Mouse (Mus musculus) cerebellum, adult 11 months (tissue): ENCODE measurements around the gene Edil3.

ENCODE experiments used
- DNase-seq: peaks from one replicate; pipeline ENCODE4 v3.0.0; 2022

Gene Edil3

DNA sequence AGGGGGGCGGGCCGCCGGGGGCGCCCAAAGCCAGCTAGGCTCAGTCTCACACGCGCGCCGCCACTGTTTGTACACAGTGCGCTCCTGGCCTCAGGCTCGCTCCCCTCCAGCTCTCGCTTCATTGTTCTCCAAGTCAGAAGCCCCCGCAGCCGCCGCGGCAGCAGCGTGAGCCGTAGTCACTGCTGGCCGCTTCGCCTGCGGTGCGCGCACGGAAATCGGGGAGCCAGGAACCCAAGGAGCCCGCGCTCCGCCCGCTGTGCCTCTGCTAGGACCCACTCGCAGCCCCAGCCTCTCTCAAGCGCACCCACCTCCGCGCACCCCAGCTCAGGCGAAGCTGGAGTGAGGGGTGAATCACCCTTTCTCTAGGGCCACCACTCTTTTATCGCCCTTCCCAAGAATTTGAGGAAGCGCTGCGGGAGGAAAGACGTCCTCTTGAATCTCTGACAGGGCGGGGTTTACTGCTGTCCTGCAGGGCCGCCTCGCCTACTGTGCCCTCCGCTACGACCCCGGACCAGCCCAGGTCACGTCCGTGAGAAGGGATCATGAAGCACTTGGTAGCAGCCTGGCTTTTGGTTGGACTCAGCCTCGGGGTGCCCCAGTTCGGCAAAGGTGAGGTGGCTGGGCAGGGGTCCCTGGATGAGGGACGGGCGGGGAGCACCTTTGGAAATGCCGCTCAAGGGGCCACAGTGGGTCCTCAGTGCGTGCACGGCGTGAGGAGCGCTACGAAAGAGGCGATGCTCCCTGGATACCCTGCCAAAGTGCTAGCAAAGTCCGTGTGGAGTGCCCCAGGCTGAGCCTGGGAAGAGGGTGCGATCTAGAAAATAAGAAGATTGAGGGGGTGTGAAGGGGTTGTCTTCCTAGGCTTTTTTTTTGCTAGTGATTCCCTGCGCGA, at the start of gene Edil3:
Gene Edil3 (plus strand): TSS at position 33 of the 892 bp plus-strand sequence.
- DNase-seq: no peak

DNA sequence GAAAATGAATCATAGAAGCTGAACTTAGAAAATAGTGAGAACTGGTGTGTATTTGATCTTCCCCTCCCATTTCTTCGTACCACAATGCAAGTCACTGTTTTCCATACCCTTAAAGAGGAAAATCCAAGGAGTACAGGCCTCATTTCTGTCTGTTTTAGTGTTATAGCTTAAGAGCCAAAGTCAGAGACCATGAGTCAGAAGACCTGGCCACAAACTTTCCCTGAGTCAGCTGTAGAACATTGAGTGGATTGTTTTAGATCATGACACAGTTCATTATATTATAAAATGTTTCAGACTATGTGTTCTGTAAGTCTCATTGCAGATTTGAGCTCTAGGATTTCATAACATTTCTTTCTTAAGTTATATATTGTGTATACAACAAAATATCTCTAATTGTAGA, 22.1 kb upstream of the Edil3 start:
- DNase-seq: no peak

DNA sequence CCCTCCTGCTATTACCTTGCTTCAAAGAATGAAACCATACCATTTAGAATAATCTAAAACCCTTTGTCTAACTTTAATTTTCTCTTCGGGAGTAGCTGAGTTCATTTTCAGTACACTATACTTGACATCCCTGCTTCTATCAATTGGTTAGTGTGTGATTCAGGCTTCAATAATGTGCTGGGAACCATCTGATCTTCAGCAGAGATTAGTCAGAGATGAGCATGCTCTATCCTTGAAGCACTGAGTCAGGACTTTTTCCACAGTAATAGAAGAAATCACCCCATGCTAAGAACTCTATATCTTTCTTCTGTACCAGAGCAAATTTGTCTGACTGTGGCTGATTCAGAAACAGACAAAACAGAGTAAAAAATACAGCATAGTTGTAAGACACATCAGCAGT, 20.3 kb upstream of the Edil3 start:
- no peak for DNase-seq

GRCm38 (mm10) chr13:88805838-88806237, 15.4 kb upstream of the Edil3 start:
- DNase-seq: no peak

GRCm38 (mm10) chr13:88806269-88806668, 15.0 kb upstream of the Edil3 start:
- DNase-seq: no peak

- DNase-seq: no peak
These were observed 11.2 kb upstream of the Edil3 start for GRCm38 (mm10) chr13:88810097-88810496.

DNA sequence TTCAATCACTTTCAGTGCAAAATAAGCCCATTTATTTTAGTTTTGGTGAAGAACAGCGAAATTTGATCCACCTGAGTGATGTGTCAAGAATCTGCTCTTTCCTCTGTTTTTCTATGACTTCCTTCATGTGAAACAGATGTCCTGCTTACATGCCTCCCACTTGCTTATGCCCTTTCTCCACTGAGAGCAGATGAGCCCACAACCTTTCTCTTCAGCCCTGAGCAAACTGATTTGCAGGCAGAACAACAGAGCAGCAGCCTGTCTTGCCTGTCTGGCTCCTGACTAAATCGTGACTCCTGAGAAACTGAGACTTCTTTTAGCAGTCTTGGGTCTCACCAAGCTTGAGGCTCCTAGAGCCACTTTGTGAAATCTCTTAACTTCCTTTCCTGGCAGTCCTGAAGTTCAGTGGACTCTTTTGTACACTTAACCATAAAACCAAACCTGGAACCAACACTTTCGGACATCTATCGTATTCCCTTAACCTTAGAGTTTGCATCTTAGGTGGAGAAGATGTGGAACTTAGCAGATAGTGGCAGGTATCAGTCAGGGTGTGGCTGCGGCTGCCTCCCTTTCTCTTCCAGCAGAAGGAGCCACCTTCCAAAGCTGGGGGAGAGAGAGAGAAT, 475 bp upstream of the Edil3 start:
- no peak for DNase-seq

GRCm38 (mm10) chr13:88822332-88822895, 1.1 kb downstream of the Edil3 start:
- no peak for DNase-seq

DNA sequence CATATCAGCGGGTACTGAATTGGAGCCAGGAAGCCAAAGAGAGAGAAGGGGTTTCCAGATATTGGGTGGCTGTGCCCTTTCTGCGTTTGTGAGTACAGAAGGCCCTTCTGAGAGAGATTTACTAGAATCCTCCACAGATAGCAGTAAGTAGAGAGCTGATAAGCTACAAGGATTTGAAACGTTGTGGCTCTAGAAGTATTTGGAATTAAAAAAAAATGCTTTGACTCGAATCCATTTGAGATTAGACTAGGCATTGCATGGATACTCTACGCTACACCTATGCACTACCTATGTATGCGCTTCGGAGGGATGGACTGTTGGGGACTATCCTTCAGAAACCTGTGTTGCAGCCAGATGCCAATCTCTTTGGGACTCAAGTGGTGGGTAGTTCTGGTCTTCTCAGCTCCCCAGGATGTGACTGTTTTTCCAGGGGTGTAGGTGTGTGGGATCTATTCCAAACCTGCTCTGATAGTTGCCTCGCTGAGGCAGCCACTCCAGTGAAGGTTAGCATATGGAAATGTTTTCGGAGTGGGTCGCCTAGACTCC, 1.8 kb downstream of the Edil3 start:
- no peak for DNase-seq

DNA sequence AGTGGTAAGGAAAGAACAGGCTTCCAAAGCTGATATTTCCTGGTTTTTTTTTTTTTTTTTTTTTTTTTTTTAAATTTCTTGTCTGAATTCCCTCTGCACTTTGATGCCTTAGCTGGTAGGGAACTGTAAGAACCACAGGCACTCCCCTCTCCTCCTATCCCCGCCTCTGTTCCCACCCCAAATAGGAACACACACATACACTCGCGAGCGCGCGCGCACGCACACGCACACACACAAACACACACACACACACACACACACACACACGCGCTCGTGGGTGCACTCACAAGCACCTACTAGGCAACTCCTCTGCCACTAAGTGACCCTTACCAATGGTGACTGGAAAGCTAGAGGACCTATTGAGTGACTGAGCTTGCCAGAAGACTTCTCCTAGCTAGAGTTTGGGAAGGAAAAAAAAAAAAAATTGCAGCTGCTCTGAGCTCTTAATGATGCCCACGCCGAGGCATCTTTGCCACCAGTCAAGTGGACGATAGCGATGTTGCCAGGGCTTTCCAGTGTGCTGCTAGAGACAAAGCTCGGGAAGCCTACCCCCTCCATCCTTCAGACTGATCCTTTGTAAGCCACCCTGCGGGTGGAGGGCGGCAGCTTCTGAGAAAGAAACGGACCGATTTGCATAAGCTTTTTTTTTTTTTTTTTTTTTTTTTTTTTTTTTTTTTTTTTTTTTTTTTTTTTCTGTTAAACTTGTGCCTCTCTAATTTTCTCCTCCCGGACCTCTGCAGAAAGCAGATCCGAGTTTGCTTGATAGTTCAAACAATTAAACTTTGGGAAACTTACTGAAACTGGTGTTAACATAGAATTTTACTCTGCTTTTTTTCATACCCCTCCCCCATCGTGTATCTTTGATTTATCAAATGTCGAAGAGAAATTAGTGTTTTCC, 2.5 kb downstream of the Edil3 start:
- no peak for DNase-seq

GRCm38 (mm10) chr13:88824441-88824840, 3.2 kb downstream of the Edil3 start:
- DNase-seq: no peak

DNA sequence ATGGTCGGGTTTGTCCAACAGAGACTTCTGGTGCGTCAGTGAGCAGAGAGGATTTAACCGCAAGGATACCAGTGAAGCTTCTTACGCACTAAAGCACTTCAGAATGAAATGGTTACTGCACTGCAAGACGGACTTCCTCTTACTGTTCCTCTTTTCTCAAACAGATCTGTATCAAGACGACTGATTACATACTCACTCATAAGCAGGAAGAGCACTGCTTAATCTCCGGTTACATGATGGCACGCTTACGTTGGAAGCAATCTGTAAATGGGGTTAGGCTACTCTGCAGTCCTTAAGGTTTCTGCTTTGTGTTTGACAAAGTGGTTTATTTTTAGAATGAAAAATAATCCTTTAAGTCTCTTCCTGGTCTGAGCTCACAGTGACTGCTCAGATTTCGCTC, 7.1 kb downstream of the Edil3 start:
- no peak for DNase-seq

DNA sequence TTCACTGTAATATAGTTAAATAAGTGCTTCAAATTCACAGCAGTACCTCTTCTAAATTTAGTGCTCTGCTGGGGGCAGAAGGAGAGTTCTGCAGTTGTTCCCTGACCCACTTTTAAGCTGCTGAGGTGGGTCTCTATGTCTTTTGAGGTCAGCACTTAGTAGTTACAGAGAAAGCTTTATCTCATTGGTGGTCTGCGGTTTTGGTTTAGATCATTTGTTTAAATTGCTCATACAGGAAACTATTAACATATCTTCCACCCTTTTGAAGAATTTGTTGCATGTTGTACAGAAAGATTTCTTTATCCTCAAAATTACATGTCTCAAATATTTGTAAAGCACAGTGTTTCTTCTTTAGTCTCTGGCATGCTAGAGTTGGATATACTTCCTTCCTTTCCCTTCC, 12.5 kb downstream of the Edil3 start:
- DNase-seq: no peak

GRCm38 (mm10) chr13:88849739-88850138, 28.5 kb downstream of the Edil3 start:
- DNase-seq: no peak

- DNase-seq: no peak
These were observed 58.7 kb downstream of the Edil3 start for GRCm38 (mm10) chr13:88879960-88880359.

DNA sequence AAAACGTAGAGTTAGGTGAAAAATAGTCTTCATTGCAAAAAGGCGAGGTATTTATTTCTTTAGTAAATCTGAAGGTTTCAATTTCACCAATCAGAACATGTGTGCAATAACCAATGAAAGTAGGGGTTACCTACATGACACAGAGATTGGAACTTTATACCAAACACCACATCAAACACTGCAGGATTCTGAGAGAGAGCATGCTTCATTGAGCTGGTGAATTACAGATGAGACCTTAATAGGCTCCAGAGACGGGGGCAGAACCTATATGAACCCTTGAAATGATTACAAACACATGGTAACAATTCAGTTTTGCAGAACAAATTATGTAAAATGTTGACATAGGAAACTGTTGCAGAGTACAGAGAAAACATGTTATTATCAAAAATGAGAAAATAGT, 69.5 kb downstream of the Edil3 start:
- DNase-seq: no peak

- no peak for DNase-seq
These were observed 78.8 kb downstream of the Edil3 start for GRCm38 (mm10) chr13:88900046-88900445.

GRCm38 (mm10) chr13:88907405-88907804, 86.1 kb downstream of the Edil3 start:
- DNase-seq: no peak

DNA sequence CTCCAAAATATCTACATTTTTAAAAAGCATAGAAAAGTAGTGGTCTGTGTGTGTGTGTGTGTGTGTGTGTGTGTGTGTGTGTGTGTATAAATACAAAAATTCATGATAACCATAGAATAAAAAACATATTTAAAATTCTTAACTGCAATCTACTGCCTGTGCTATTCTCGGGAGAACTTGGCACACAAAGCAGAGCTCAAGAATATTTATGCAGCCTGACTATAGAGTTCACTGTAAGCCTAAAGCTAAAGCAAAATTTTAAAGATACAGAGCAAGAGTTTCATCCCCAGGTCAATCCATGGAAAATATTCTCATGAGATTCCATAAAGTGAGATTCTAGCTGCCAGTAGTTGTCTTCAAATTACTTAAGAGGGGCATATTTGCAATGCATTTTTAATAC, 86.9 kb downstream of the Edil3 start:
- DNase-seq: no peak

GRCm38 (mm10) chr13:88916503-88916902, 95.2 kb downstream of the Edil3 start:
- DNase-seq: no peak

GRCm38 (mm10) chr13:88929626-88930025, 108.4 kb downstream of the Edil3 start:
- DNase-seq: no peak

DNA sequence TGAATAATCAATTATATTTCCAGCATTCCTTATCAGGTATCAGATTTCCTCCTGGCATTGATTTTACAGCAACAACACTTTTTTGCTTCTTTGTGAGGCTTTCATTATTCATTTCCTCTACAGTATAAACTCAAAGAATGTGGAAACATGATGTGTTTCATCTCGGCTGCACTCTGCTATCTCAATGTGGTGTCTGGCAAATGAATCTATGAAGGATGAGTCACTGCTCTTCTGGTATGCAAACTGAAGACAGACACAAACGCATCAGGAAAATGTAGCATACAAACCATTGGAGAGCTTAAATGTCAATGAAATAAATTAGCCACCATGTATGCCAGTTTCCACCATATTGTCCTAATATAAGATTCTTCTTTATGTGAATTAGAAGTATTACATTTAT, 117.3 kb downstream of the Edil3 start:
- no peak for DNase-seq

DNA sequence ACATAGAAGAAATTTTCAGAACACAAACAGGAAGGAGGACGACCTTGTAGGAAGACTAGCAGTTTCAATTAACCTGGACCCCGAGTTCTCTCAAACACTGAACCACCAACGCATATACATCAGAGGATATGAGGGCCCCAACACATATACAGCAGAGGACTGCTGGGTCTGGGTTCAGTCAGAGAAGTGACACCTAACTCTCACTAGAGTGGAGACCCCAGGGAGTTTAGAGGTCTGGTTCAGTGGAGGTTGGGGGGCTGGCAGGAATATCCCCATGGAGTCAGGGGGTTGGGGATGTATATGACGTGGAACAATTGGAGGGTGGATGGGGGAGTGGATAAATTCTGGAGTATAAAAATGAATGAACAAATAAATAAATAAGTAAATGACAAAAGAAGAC, 151.1 kb downstream of the Edil3 start:
- DNase-seq: no peak
